Mouse (Mus musculus) thymus, adult 2 months (tissue): ENCODE results near the gene Gm49396.

Experiments
- CTCF ChIP-seq: fragments of 200-500 bp; IDR thresholded peaks from 2 replicates; pipeline ENCODE4 v1.5.1; 2012; ENCODE audit warnings: mild to moderate bottlenecking, control low read depth, low read length, moderate library complexity, borderline replicate concordance; ENCODE audit not compliant: control insufficient read depth, poor library complexity, insufficient read depth; ENCODE audit errors: extremely low read depth
- POLR2A ChIP-seq: fragments of 200-500 bp; IDR thresholded peaks from 2 replicates; pipeline ENCODE4 v1.6.1; 2012; ENCODE audit warnings: mild to moderate bottlenecking, low read length, control low read depth, moderate library complexity; ENCODE audit not compliant: control insufficient read depth, poor library complexity, insufficient read depth; ENCODE audit errors: extremely low read depth

- TF ChIP-seq CTCF (no peak), POLR2A (no peak)
Measured at GRCm38 (mm10) chr7:30549880-30550279, 13.3 kb upstream of the Gm49396 start.
